Mouse (Mus musculus) embryonic facial prominence, embryonic 15.5 days (tissue): ENCODE results near the gene Tex2. TPM values are rescaled to one million over a fixed set of nuclear protein-coding genes. Genes with fewer than 3 reads are reported as not detected.

Experiments
- ATAC-seq: fragments of 200-750 bp; cut with Nextera tagmentation; 2 replicates; pipeline ENCODE4 v1.8.0; 2017; ENCODE audit warnings: low read depth, moderate TSS enrichment; ENCODE audit not compliant: insufficient number of reproducible peaks, low FRiP score, low TSS enrichment
- H3K27ac ChIP-seq: fragments of 300-500 bp; sonication (generic); replicated peaks from 2 replicates; pipeline ENCODE4 v1.5.1; 2015; ENCODE audit warnings: mild to moderate bottlenecking, inconsistent platforms
- H3K27me3 ChIP-seq: fragments of 300-500 bp; sonication (generic); 2 replicates; pipeline ENCODE4 v1.6.1; 2015; ENCODE audit warnings: inconsistent platforms
- H3K36me3 ChIP-seq: fragments of 300-500 bp; sonication (generic); 2 replicates; pipeline ENCODE4 v1.6.1; 2015; ENCODE audit warnings: mild to moderate bottlenecking, inconsistent platforms
- H3K4me1 ChIP-seq: fragments of 300-500 bp; sonication (generic); 2 replicates; pipeline ENCODE4 v1.6.1; 2015; ENCODE audit warnings: inconsistent platforms
- H3K4me2 ChIP-seq: fragments of 300-500 bp; sonication (generic); replicated peaks from 2 replicates; pipeline ENCODE4 v1.6.1; 2015; ENCODE audit warnings: mild to moderate bottlenecking, inconsistent platforms
- H3K4me3 ChIP-seq: fragments of 300-500 bp; sonication (generic); replicated peaks from 2 replicates; pipeline ENCODE4 v1.5.1; 2015; ENCODE audit warnings: mild to moderate bottlenecking, inconsistent platforms
- H3K9ac ChIP-seq: fragments of 300-500 bp; sonication (generic); 2 replicates; pipeline ENCODE4 v1.6.1; 2015; ENCODE audit warnings: inconsistent platforms
- H3K9me3 ChIP-seq: fragments of 300-500 bp; sonication (generic); replicated peaks from 2 replicates; pipeline ENCODE4 v1.6.1; 2016; ENCODE audit warnings: inconsistent platforms
- WGBS: fragments of 180-500 bp; shearing (Covaris S2); methylation state at CpG from one replicate; pipeline ENCODE4 v1.1.7; 2015; 5-methylcytosine and 5-hydroxymethylcytosine counted together
- polyA plus RNA-seq: library from polyadenylated mRNA; unstranded; fragments of >200 nt; fragmentation: Nextera tagmentation; extraction: Ambion mirVana; gene quantifications from 2 replicates; pipeline ENCODE4 v1.2.1, GENCODE M21; 2015

Tex2 gene
- polyA plus RNA-seq, 1 experiment from 2014 or later, result 11.9 TPM

- Histone ChIP-seq H3K27ac (no peak overlapping the region), H3K4me1 (0 out of 2 replicates have a peak, but pooled peaks cover 13% of the 10 kb centered on the region), H3K27me3 (no peaks in the 10 kb centered on the region), H3K9me3 (no peaks in the 10 kb centered on the region), H3K4me2 (no peak overlapping the region), H3K9ac (no peak overlapping the region), H3K36me3 (no peaks in the 10 kb centered on the region), H3K4me3 (no peak overlapping the region)
- 60% methylated on average over 3 of the region's 3 CpGs for WGBS
- no peak for ATAC-seq
Observed at GRCm38 (mm10) chr11:106462309-106462708, 150.9 kb downstream of the Tex2 start.

GRCm38 (mm10) chr11:106461145-106461932 is 151.9 kb downstream of the Tex2 start:
- H3K36me3 ChIP-seq, result no peaks in the 10 kb centered on the region
- no peaks in the 10 kb centered on the region for H3K27me3 ChIP-seq
- no peak overlapping the region for H3K9ac ChIP-seq
- 0 out of 2 replicates have a peak, but pooled peaks cover 13% of the 10 kb centered on the region for H3K4me1 ChIP-seq
- H3K9me3 ChIP-seq, result no peaks in the 10 kb centered on the region
- 67% methylated on average over 5 of the region's 5 CpGs for WGBS
- no peak overlapping the region for H3K4me3 ChIP-seq
- no peak overlapping the region for H3K4me2 ChIP-seq
- no peak for ATAC-seq
- H3K27ac ChIP-seq, result no peak overlapping the region

- WGBS, result 98% methylated on average over 1 of the region's 1 CpGs
- ATAC-seq, result no peak
Observed at GRCm38 (mm10) chr11:106460671-106461070, 152.6 kb downstream of the Tex2 start.

GRCm38 (mm10) chr11:106458540-106458939 is 154.7 kb downstream of the Tex2 start:
- 92% methylated on average over 4 of the region's 4 CpGs for WGBS
- H3K27ac ChIP-seq, result no peak overlapping the region
- no peak for ATAC-seq
- no peaks in the 10 kb centered on the region for H3K27me3 ChIP-seq
- H3K9ac ChIP-seq, result no peak overlapping the region
- H3K36me3 ChIP-seq, result no peaks in the 10 kb centered on the region
- H3K4me3 ChIP-seq, result no peak overlapping the region
- H3K4me1 ChIP-seq, result 0 out of 2 replicates have a peak, but pooled peaks cover 3% of the 10 kb centered on the region
- no peaks in the 10 kb centered on the region for H3K9me3 ChIP-seq
- H3K4me2 ChIP-seq, result no peak overlapping the region

More at GRCm38 (mm10) chr11:106460671-106461070, 152.6 kb downstream of the Tex2 start:
- 0 out of 2 replicates have a peak, but pooled peaks cover 13% of the 10 kb centered on the region for H3K4me1 ChIP-seq
- H3K4me3 ChIP-seq, result no peak overlapping the region
- no peaks in the 10 kb centered on the region for H3K9me3 ChIP-seq
- H3K36me3 ChIP-seq, result no peaks in the 10 kb centered on the region
- H3K9ac ChIP-seq, result no peak overlapping the region
- H3K4me2 ChIP-seq, result no peak overlapping the region
- no peak overlapping the region for H3K27ac ChIP-seq
- H3K27me3 ChIP-seq, result no peaks in the 10 kb centered on the region

Other genes with a start within 250 kb of the Tex2 start
- 2.9 and 4.7 TPM in 2 replicates for gene Prr29, start 248.0 kb downstream of the Tex2 start, polyA plus RNA-seq
- gene Icam2, start 225.3 kb downstream of the Tex2 start, polyA plus RNA-seq, result 39.4 and 43.2 TPM in 2 replicates
- gene Ern1, start 125.6 kb downstream of the Tex2 start, polyA plus RNA-seq, result 6.2 and 6.3 TPM in 2 replicates
- 43.6 and 43.7 TPM in 2 replicates for gene Pecam1, start 137.2 kb upstream of the Tex2 start, polyA plus RNA-seq
- 2.6 and 3.0 TPM in 2 replicates for gene Milr1, start 137.8 kb upstream of the Tex2 start, polyA plus RNA-seq
- 12.7 and 13.8 TPM in 2 replicates for gene Polg2, start 166.1 kb upstream of the Tex2 start, polyA plus RNA-seq
- 297 and 314 TPM in 2 replicates for gene Ddx5, start 175.8 kb upstream of the Tex2 start, polyA plus RNA-seq
- 23.1 and 23.6 TPM in 2 replicates for gene Cep95, start 175.8 kb upstream of the Tex2 start, polyA plus RNA-seq